Mouse (Mus musculus) ES-E14 (cell line): ENCODE data around the gene Nptx1.

Experiments used
- CHD2 ChIP-seq: IDR thresholded peaks from 2 replicates; pipeline ENCODE4 v1.6.1; 2014; ENCODE audit warnings: mild to moderate bottlenecking, low read depth, low read length, inconsistent platforms
- HCFC1 ChIP-seq: IDR thresholded peaks from 2 replicates; pipeline ENCODE4 v1.6.1; 2012; ENCODE audit warnings: low read length, inconsistent platforms, borderline replicate concordance; ENCODE audit not compliant: insufficient read depth
- MAFK ChIP-seq: IDR thresholded peaks from 2 replicates; pipeline ENCODE4 v1.6.1; 2014; ENCODE audit warnings: mild to moderate bottlenecking, low read depth, low read length, inconsistent platforms; ENCODE audit not compliant: insufficient read depth
- ZC3H11A ChIP-seq: IDR thresholded peaks from 2 replicates; pipeline ENCODE4 v1.6.1; 2012; ENCODE audit warnings: low read depth, mild to moderate bottlenecking, inconsistent platforms, low read length, borderline replicate concordance
- ZNF384 ChIP-seq: IDR thresholded peaks from 2 replicates; pipeline ENCODE4 v1.6.1; 2012; ENCODE audit warnings: low read depth, low read length, inconsistent platforms

GRCm38 (mm10) chr11:119544518-119545105, 2.9 kb downstream of the Nptx1 start:
- TF ChIP-seq CHD2 (no peak), ZC3H11A (no peak), HCFC1 (no peak), ZNF384 (no peak), MAFK (no peak)
